Mouse (Mus musculus) liver, adult 2 months (tissue): ENCODE results near the gene Atmin. TPM values are rescaled to one million over a fixed set of nuclear protein-coding genes. Genes with fewer than 3 reads are reported as not detected.

Experiments used
- DNase-seq: peaks from one replicate; pipeline ENCODE4 v3.0.0-alpha.2; 2011; ENCODE audit warnings: low read depth, low spot score; ENCODE audit errors: extremely low read depth
- H3K27ac ChIP-seq: fragments of 200-500 bp; replicated peaks from 2 replicates; pipeline ENCODE4 v1.5.1; 2012; ENCODE audit warnings: low read depth, mild to moderate bottlenecking, control low read depth, inconsistent platforms, low read length; ENCODE audit not compliant: insufficient read depth
- H3K27me3 ChIP-seq: fragments of 200-500 bp; 2 replicates; pipeline ENCODE4 v1.6.1; 2012; ENCODE audit warnings: mild to moderate bottlenecking, moderate library complexity, low read length, inconsistent platforms; ENCODE audit not compliant: control insufficient read depth, insufficient read depth
- H3K36me3 ChIP-seq: fragments of 200-500 bp; 2 replicates; pipeline ENCODE4 v1.6.1; 2012; ENCODE audit warnings: low read length, inconsistent platforms; ENCODE audit not compliant: control insufficient read depth, insufficient read depth
- H3K4me1 ChIP-seq: fragments of 200-500 bp; 2 replicates; pipeline ENCODE4 v1.6.1; 2011; ENCODE audit warnings: low read length; ENCODE audit not compliant: control insufficient read depth, insufficient read depth
- H3K4me3 ChIP-seq: fragments of 200-500 bp; 2 replicates; pipeline ENCODE4 v1.5.1; 2011; ENCODE audit warnings: low read depth, mild to moderate bottlenecking, control low read depth, low read length, moderate library complexity; ENCODE audit not compliant: insufficient read depth
- H3K79me2 ChIP-seq: fragments of 200-500 bp; 2 replicates; pipeline ENCODE4 v1.6.1; 2012; ENCODE audit warnings: inconsistent platforms, mild to moderate bottlenecking, low read length, moderate library complexity; ENCODE audit not compliant: control insufficient read depth, insufficient read depth
- H3K9ac ChIP-seq: fragments of 200-500 bp; 2 replicates; pipeline ENCODE4 v1.6.1; 2012; ENCODE audit warnings: low read depth, mild to moderate bottlenecking, control low read depth, inconsistent platforms, low read length
- CTCF ChIP-seq: fragments of 200-500 bp; IDR thresholded peaks from 2 replicates; pipeline ENCODE4 v1.5.1; 2011; ENCODE audit warnings: low read depth, low read length, control low read depth
- POLR2A ChIP-seq: fragments of 200-500 bp; IDR thresholded peaks from 2 replicates; pipeline ENCODE4 v1.6.1; 2011; ENCODE audit warnings: low read length, control low read depth; ENCODE audit not compliant: insufficient read depth; ENCODE audit errors: extremely low read depth
- WGBS: fragments of 180-500 bp; shearing (Covaris S2); methylation state at CpG from one replicate; pipeline ENCODE4 v1.1.7; 2018; 5-methylcytosine and 5-hydroxymethylcytosine counted together
- polyA plus RNA-seq: library from polyadenylated mRNA; depleted of rRNA; stranded (reverse); fragments of >200 nt; gene quantifications from 2 replicates; pipeline ENCODE4 v1.2.3, GENCODE M21; 2012
- total RNA-seq: library from RNA; depleted of rRNA; stranded (reverse); fragments of >200 nt; gene quantifications from 2 replicates; pipeline ENCODE4 v1.2.3, GENCODE M21; 2014

The Atmin gene
- total and polyA plus RNA-seq, 2 experiments: 2.9 to 4.1 TPM

DNA sequence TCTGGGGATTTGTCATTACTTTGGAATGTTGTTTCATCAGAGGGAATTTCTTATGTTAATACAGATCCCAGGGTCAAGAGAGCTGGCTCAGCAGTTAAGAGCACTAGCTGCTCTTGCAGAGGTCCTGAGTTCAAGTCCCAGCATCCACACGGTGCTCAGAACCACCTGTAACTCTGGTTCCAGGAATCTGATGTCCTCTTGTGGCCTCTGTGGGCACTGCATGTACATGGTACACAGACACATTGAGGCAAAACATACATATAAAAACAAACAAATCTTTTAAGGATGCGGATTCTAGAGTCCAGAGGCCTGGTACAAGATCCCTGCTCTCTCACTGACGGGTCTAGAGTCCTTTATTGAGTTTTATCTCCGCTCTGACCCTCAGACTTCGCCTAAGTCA is 14.6 kb upstream of the Atmin start:
- TF ChIP-seq CTCF (no peak), POLR2A (no peak)
- Histone ChIP-seq H3K36me3 (no peaks in the 10 kb centered on the region), H3K4me3 (no peak overlapping the region), H3K27me3 (no peaks in the 10 kb centered on the region), H3K4me1 (no peaks in the 10 kb centered on the region), H3K79me2 (no peaks in the 10 kb centered on the region), H3K9ac (no peak overlapping the region), H3K27ac (no peak overlapping the region)
- no peak for DNase-seq
- WGBS: 93% methylated on average over 5 of the region's 5 CpGs

DNA sequence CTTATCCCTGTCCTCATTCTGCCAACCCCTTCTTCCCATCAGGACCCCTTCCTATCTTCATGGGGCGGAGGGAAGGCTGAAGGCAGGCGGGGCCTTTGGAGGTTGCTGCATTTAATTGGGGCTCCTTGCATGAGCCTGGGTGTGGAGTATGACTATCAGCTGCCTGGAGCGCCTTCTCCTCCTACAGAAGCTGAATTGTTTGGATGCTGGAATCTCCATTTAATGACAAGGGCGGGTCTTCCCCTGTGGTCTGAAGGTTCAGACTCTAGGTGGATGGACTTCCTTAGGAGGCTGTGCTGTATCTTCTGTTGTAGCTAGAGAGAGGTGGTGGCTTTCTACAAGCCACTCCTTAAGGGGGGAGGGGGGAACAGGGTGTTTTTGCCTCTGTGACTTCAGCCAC is 8.2 kb upstream of the Atmin start:
- 97% methylated on average over 4 of the region's 4 CpGs for WGBS
- Histone ChIP-seq H3K36me3 (no peaks in the 10 kb centered on the region), H3K9ac (no peak overlapping the region), H3K27me3 (no peaks in the 10 kb centered on the region), H3K27ac (no peak overlapping the region), H3K4me3 (no peak overlapping the region), H3K79me2 (no peaks in the 10 kb centered on the region), H3K4me1 (no peaks in the 10 kb centered on the region)
- TF ChIP-seq CTCF (no peak), POLR2A (no peak)
- no peak for DNase-seq

DNA sequence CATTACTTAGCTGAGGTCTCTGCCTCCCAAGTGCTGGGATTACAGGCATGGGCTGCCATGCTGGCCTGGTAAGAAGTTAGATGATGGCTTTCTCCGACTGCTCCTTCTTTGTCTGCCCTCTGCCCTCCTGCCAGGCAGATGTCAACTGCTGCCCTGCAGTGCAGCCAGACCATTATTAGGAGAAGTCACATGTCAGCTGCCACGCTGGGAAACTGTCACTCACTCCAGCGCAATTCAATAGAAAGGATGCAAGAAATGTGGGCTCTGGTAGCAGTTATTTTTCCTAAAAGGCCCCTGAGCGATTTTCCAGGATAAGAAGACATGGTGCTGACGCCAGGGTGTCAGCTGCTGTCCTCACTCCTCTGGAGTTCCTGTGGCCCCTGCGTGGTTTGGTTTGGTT is 7.7 kb upstream of the Atmin start:
- 96% methylated on average over 6 of the region's 6 CpGs for WGBS
- Histone ChIP-seq H3K36me3 (no peaks in the 10 kb centered on the region), H3K9ac (no peak overlapping the region), H3K79me2 (no peaks in the 10 kb centered on the region), H3K4me1 (no peaks in the 10 kb centered on the region), H3K4me3 (no peak overlapping the region), H3K27me3 (no peaks in the 10 kb centered on the region), H3K27ac (no peak overlapping the region)
- DNase-seq: no peak
- TF ChIP-seq POLR2A: no peak
- no peak for TF ChIP-seq CTCF

DNA sequence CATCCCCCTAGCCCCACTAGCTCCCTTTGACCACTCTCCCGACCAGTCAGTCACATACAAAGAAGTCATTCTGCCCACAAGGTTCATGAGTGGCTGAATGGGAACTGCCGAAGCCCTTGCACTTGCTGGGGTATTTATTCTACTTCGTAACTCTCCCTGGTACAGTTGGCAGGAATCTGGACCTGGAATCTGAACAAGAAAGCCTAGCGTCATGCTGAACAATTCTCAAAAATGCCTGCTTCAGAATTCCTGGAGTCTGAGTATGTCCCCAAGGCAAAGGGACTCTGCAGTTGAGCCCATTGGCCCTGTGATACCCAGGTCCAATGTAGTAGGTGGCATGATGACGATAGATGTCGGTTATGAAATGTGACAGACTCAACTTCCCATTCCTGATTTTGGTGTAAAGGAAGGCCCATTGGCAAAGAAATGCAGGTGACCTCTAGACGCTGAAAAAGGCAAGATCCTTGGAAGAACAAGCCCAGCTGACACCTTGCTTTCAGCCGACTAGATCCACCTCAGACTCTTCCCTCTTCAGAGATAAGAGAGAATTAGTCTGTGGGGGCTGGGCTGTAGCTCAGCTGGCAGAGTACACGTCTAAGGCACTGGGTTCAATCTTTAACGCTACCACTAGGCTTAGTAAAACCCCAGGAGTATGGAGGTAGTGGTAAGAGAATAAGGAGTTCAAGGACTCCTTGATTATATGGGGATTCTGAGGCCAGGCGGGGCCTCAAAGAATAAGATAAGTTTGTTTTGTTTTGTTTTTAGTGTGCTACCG is 722 bp upstream of the Atmin start:
- no peak for DNase-seq
- no peaks in the 10 kb centered on the region for H3K36me3 ChIP-seq
- peaks cover 21% of the 10 kb centered on the region; the same call in 1 of the 2 replicates for H3K79me2 ChIP-seq
- WGBS: 77% methylated on average over 12 of the region's 12 CpGs
- no peak overlapping the region for H3K4me3 ChIP-seq
- H3K27ac ChIP-seq: no peak overlapping the region
- H3K27me3 ChIP-seq: no peaks in the 10 kb centered on the region
- TF ChIP-seq POLR2A (no peak), CTCF (no peak)
- peaks cover 11% of the 10 kb centered on the region; the same call in 1 of the 2 replicates for H3K4me1 ChIP-seq
- no peak overlapping the region for H3K9ac ChIP-seq

DNA sequence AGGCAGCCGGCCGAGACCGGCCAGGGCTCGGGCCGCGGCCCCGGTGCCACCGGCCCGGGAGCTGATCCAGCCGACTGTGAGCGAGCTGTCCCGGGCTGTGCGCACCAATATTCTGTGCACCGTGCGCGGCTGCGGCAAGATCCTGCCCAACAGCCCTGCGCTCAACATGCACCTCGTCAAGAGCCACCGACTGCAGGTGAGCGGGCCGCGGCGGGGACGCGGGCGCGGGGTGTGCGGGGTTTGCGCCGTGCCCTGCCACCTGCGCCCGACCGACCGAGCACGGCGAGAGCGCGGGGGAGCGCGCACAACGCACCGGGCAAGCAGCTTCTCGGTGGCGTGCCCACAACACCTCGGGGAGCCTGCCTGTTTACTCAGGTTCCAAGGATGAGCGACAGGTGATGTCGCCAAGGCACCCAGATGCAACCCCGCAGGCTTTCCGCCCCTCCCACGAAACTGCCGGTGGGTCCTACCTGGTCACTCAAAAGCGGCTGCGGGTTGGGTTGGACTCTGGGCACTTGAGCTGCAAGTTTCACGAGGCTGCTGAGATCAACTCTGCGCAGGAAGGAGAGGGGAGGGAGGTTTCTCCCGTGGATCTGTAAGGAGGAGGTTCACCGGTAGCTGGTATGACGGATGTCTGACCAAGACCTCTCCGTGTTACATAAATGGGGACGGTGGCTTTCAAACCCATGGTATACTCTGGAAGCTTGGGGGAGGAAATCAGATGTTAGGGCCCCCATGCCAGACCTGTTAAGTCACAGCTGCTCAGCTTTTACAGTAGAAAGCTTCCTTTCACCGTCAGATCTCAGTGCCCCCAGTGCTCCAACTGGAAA is 577 bp downstream of the Atmin start:
- Histone ChIP-seq H3K4me1 (peaks cover 11% of the 10 kb centered on the region; the same call in 1 of the 2 replicates), H3K9ac (peak overlapping the region; percentile 91), H3K79me2 (peaks cover 24% of the 10 kb centered on the region; the same call in 1 of the 2 replicates), H3K27me3 (no peaks in the 10 kb centered on the region), H3K36me3 (no peaks in the 10 kb centered on the region), H3K4me3 (peak overlapping the region; percentile 92), H3K27ac (no peak overlapping the region)
- TF ChIP-seq CTCF (no peak), POLR2A (no peak)
- DNase-seq: no peak
- under 1% methylated on average over 62 of the region's 62 CpGs for WGBS

DNA sequence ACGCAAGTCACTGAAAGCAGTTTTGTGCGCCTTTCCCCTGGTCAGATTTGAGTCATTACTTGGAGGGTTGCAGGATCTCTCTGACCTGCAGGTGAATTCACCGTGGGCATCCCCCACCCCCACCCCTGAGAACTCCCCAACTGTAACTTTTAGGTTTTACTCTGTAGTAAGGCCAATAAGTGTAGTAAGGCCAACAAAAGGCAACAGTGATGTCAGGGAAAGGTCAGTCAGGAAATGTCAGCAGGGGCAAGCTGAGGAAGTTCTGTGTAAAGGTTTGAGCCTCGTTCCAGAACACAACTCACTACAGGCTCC is 1.1 kb downstream of the Atmin start:
- TF ChIP-seq CTCF: no peak
- no peak for TF ChIP-seq POLR2A
- H3K4me3 ChIP-seq: peak overlapping the region; percentile 92; the same call in 1 of the 2 replicates
- no peak overlapping the region for H3K27ac ChIP-seq
- H3K27me3 ChIP-seq: no peaks in the 10 kb centered on the region
- H3K79me2 ChIP-seq: peaks cover 24% of the 10 kb centered on the region; the same call in 1 of the 2 replicates
- peaks cover 11% of the 10 kb centered on the region; the same call in 1 of the 2 replicates for H3K4me1 ChIP-seq
- 14% methylated on average over 4 of the region's 4 CpGs for WGBS
- no peaks in the 10 kb centered on the region for H3K36me3 ChIP-seq
- H3K9ac ChIP-seq: no peak overlapping the region
- no peak for DNase-seq
